Mouse (Mus musculus): ENCODE measurements around the gene 6820408C15Rik. TPM values are rescaled to one million over a fixed set of nuclear protein-coding genes. Genes with fewer than 3 reads are reported as not detected.

Gene 6820408C15Rik
- total RNA-seq, 2 experiments from 2014 or later, result 2.4 to 3.0 TPM

DNA sequence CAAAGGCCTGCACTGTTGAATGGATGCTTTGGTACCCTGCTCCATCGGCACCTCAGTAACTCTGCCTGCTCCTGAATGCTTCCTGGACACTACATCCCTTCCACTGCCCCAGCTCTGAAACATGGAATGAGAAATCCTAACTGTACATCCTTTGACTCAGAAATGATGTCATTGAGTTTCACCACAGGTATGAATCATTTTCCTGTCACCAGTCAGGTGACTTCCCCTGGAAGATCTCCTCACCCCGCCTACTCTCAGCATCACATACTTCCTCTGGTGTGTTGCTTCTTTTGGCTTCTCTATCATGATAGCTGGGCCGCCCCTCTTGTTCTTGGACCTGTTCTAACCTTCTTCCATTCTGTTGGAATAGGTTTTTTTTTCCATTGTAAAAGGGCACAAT, 65.5 kb downstream of the 6820408C15Rik start:
- Histone ChIP-seq H3K27ac (no peak overlapping the region), H3K4me3 (no peak overlapping the region)
- intact Hi-C loops (cut with DNase I), result no loop called here
- no peak for TF ChIP-seq CTCF (IDR thresholded peaks at IDR 0.05)
- no peak for DNase-seq (ENCODE audit: extremely low spot score in 1 of 2, low spot score in 2 of 2)

DNA sequence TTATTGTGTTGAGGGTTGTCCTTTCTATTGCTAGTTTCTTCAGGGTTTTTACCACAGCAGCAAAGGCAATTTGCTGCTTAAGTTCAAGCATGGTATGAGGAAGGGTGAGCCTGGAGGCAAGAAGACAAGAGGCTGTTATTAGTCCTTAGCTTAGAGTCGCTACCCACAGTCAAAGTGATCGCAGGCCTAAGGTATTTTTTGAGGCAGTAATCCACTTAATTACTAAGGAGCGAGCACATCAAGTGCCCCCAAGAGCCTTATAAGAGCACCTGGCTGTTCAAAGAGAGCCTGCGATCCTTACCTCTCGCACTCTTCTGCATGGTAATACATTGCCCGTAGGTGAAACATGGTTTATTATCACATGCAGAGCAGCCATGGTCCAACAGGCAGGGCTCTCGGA, 66.3 kb downstream of the 6820408C15Rik start:
- no peak overlapping the region for H3K27ac ChIP-seq
- H3K4me3 ChIP-seq, result no peak overlapping the region
- no peak for TF ChIP-seq CTCF (IDR thresholded peaks at IDR 0.05)
- DNase-seq (ENCODE audit: extremely low spot score in 1 of 2, low spot score in 2 of 2), result no peak
- intact Hi-C loops (cut with DNase I), result no loop called here

DNA sequence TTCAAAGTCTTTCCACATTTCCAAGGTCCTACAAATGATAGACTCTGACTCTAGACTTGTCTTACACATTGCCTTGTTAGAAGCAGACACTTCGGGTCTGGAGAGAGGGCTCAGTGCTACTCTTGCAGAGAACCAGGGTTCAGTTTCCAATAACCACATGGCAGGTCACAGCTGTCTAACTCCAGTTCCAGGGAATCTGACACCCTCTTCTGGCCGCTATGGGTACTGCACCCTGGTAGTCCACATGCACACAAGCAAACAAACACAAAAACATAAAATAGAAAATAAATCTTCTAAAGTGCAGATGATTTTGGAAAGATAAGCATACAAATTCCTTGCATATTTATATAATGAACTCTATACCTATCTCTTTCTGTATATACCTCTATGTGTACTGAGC, 71.6 kb downstream of the 6820408C15Rik start:
- peak; percentile 36 for TF ChIP-seq CTCF (IDR thresholded peaks at IDR 0.05)
- no peak for DNase-seq (ENCODE audit: extremely low spot score in 1 of 2, low spot score in 2 of 2)
- intact Hi-C loops (cut with DNase I), result no loop called here
- Histone ChIP-seq H3K27ac (no peak overlapping the region), H3K4me3 (no peak overlapping the region)

DNA sequence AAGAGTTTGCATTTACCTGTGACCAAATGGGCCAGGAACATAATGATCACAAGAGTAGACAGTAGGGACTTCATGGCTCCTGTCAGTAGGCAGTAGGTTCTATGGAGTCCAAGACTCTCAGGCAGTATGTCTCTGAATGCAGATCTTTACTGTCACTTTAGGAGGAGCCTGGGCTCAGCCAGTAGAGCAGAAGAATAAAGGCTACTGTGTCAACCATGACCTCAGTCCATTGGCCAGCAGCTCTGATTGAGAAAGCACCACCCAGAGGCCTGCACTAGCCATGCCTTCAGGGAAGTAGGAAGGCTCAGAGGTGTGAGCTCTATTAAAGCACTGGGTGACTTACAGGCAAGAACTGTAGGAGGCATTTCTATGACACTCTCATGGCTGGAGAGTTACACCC, 74.7 kb downstream of the 6820408C15Rik start, which contains the start of gene Defb22:
Defb22 (minus strand) TSS at position 101 of the 400 bp plus-strand sequence.
- no peak for TF ChIP-seq CTCF (IDR thresholded peaks at IDR 0.05)
- Histone ChIP-seq H3K27ac (no peak within 1 kb of the TSS), H3K4me3 (no peak within 1 kb of the TSS)
- no peak for DNase-seq (ENCODE audit: extremely low spot score in 1 of 2, low spot score in 2 of 2)
- intact Hi-C loops (cut with DNase I), result no loop called here

DNA sequence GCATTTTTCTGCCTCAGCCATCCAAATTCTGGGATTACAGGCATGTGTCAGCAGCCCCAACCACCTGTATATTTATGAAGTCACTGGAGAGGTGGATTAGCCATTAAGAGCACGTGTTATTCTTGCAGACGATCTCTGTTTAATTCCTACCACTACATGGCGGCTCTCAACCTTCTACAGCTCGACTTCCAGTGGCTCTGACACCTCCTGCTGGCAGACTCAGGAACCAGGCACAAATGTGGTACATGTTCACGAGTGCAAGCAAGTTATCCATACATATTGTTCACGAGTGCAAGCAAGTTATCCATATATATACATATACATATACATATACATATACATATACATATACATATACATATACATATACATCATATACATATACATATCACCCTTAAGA, 77.8 kb downstream of the 6820408C15Rik start:
- Histone ChIP-seq H3K4me3 (no peak overlapping the region), H3K27ac (no peak overlapping the region)
- intact Hi-C loops (cut with DNase I), result no loop called here
- no peak for TF ChIP-seq CTCF (IDR thresholded peaks at IDR 0.05)
- no peak for DNase-seq (ENCODE audit: extremely low spot score in 1 of 2, low spot score in 2 of 2)

Other genes with a start within 250 kb of the 6820408C15Rik start
- 100 to 1,000 TPM in 1 of 2 experiments, 10 to 100 TPM in 1; 98.0 to 104 TPM for gene Csnk2a1, start 188.7 kb upstream of the 6820408C15Rik start, total RNA-seq (2021)
- 10 to 100 TPM; 54.0 to 57.1 TPM for gene Tbc1d20, start 121.8 kb upstream of the 6820408C15Rik start, total RNA-seq (2021)
- gene Rbck1, start 82.9 kb upstream of the 6820408C15Rik start, total RNA-seq (2021), result 100 to 1,000 TPM; 111 to 117 TPM
- gene Trib3, start 71.6 kb upstream of the 6820408C15Rik start, total RNA-seq (2021), result 1 to 10 TPM in 1 of 2 experiments, under 1 TPM in 1; 0.84 to 1.1 TPM
- gene Nrsn2, start 38.9 kb upstream of the 6820408C15Rik start, total RNA-seq (2021), result 10 to 100 TPM; 74.6 to 90.8 TPM
- gene Sox12, start 17.5 kb upstream of the 6820408C15Rik start, total RNA-seq (2021), result 10 to 100 TPM; 12.8 to 15.7 TPM
- 1 to 10 TPM; 8.5 to 9.9 TPM for gene Zcchc3, start 560 bp upstream of the 6820408C15Rik start, total RNA-seq (2021)
- not detected for gene Defb23, start 49.0 kb downstream of the 6820408C15Rik start, total RNA-seq (2021)
- not detected for gene Defb20, start 61.5 kb downstream of the 6820408C15Rik start, total RNA-seq (2021)
- not detected for gene Defb22, start 74.6 kb downstream of the 6820408C15Rik start, total RNA-seq (2021)
- not detected for gene Defb26, start 96.1 kb downstream of the 6820408C15Rik start, total RNA-seq (2021)
- not detected for gene Defb28, start 102.7 kb downstream of the 6820408C15Rik start, total RNA-seq (2021)
- gene Defb29, start 124.5 kb downstream of the 6820408C15Rik start, total RNA-seq (2021), result not detected
- not detected for gene Gm17416, start 153.8 kb downstream of the 6820408C15Rik start, total RNA-seq (2021)
- gene Defb21, start 157.2 kb downstream of the 6820408C15Rik start, total RNA-seq (2021), result not detected
- gene Defb19, start 164.7 kb downstream of the 6820408C15Rik start, total RNA-seq (2021), result not detected
- not detected for gene Defb45, start 183.8 kb downstream of the 6820408C15Rik start, total RNA-seq (2021)
- gene Defb36, start 188.7 kb downstream of the 6820408C15Rik start, total RNA-seq (2021), result not detected
- gene Defb25, start 207.5 kb downstream of the 6820408C15Rik start, total RNA-seq (2021), result not detected
- under 1 TPM; 0.65 to 0.68 TPM for gene Rem1, start 211.4 kb downstream of the 6820408C15Rik start, total RNA-seq (2021)

Measured in left cerebral cortex, adult 2 months (tissue).